Mouse (Mus musculus) layer of hippocampus, adult 6 months (tissue): Measurements from ENCODE around the gene Gm13119. TPM values are rescaled to one million over a fixed set of nuclear protein-coding genes. Genes with fewer than 3 reads are reported as not detected.

ENCODE experiments used
- long read RNA-seq, 2 experiments: library from polyadenylated mRNA; unstranded; transcript quantifications; one replicate each; pipeline ENCODE4 v2.0.0; 2019 to 2020
- polyA plus RNA-seq: library from polyadenylated mRNA; unstranded; fragments of <200 nt; fragmentation: Nextera tagmentation; gene quantifications from 2 replicates; pipeline ENCODE4 v1.2.3, GENCODE M21; 2021

Gene Gm13119
- polyA plus RNA-seq, result not detected in 2 replicates
- long read RNA-seq, experiment 1, result 0 reads
- long read RNA-seq, experiment 2, result 0 reads

GRCm38 (mm10) chr4:144357642-144358041 is at the start of gene Gm13119:
Gene Gm13119, plus strand, starts transcription at chr4:144357942.

GRCm38 (mm10) chr4:144329949-144330348 is 27.8 kb upstream of the Gm13119 start, which contains the start of gene Gm13128:
Gene Gm13128, plus strand, starts transcription at chr4:144330249.

GRCm38 (mm10) chr4:144377911-144378310 is 20.2 kb downstream of the Gm13119 start, which contains the start of gene Pramef20:
Gene Pramef20, minus strand, starts transcription at chr4:144377933.

GRCm38 (mm10) chr4:144408290-144408689 is 50.5 kb downstream of the Gm13119 start, which contains the start of gene Pramef12:
Gene Pramef12, minus strand, starts transcription at chr4:144408464.

Other genes starting within 250 kb of the Gm13119 start
- gene Oog3, start 195.3 kb upstream of the Gm13119 start, polyA plus RNA-seq, result not detected in 2 replicates
- not detected in 2 replicates for gene Oog2, start 167.2 kb upstream of the Gm13119 start, polyA plus RNA-seq
- not detected in 2 replicates for gene C87977, start 144.6 kb upstream of the Gm13119 start, polyA plus RNA-seq
- gene Pramel5, start 77.5 kb upstream of the Gm13119 start, polyA plus RNA-seq, result not detected in 2 replicates
- not detected in 2 replicates for gene Gm13128, start 27.7 kb upstream of the Gm13119 start, polyA plus RNA-seq
- gene Pramef20, start 20.0 kb downstream of the Gm13119 start, polyA plus RNA-seq, result not detected in 2 replicates
- not detected in 2 replicates for gene Pramef12, start 50.5 kb downstream of the Gm13119 start, polyA plus RNA-seq
- not detected in 2 replicates for gene 1700012P22Rik, start 80.8 kb downstream of the Gm13119 start, polyA plus RNA-seq
- gene Gm9944, start 95.4 kb downstream of the Gm13119 start, polyA plus RNA-seq, result not detected in 2 replicates
- not detected in 2 replicates for gene Aadacl3, start 105.8 kb downstream of the Gm13119 start, polyA plus RNA-seq
- not detected in 2 replicates for gene 9430007A20Rik, start 161.9 kb downstream of the Gm13119 start, polyA plus RNA-seq
- gene Gm13124, start 207.2 kb downstream of the Gm13119 start, polyA plus RNA-seq, result not detected in 2 replicates